Comparison of ENCODE assay signal across 8 mouse cellular contexts in the genomic region with DNA sequence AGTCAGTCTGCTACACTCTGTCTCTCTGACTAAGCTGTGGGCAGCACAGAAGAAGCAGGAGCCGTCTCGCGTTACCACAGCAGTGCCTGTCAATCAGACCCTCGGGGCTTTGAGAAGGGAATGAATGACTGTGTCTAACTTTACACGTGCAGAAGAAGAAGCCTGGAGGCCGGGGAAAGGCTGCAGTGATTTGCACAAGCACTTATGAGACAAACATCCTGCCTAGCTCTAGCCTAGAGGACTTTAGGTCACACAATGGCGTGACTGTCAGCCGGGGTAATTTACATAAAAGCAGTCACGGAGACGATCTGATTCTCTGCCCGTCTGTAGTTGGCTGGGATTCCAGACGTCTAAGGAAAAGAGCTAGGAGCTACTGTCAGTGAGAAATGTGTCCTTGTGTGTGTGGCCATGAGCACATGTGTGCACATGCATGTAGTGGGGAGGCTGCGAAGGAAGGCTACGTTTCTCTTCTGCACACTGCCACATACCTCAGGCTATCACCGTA.
DNase-seq lines count a peak whose midpoint lies in the region; TF ChIP-seq lines count a peak whose summit lies in the region.

No protein-coding gene starts in this region.

- no peak for TF ChIP-seq POLR2A in cerebellum, adult 2 months (IDR thresholded peaks at IDR 0.05; ENCODE audit: borderline replicate concordance, insufficient read depth, low read length)

- peak; percentile 8 for DNase-seq in cerebellum, postnatal 14 days
- DNase-seq in cerebellum, adult 2 months = no peak
- peak; percentile 84 for DNase-seq in embryo, embryonic 11 days
- peak; percentile 11 to 12 for DNase-seq in heart, postnatal 10 days
- peak; percentile 68 for DNase-seq in midbrain, embryonic 10.5 days (ENCODE audit: low spot score)
- DNase-seq in natural killer cell, adult 2 months (ENCODE audit: low spot score in 2 of 2) = no peak
- no peak for DNase-seq in spleen, postnatal 10 days (ENCODE audit: low spot score in 2 of 2)
- no peak for DNase-seq in thymus, postnatal 36 days

- H3K27me3 ChIP-seq in cerebellum, adult 2 months (ENCODE audit: control insufficient read depth, insufficient read depth, low read length) = no peaks in the 10 kb centered on the region; the same call in 1 of the 2 replicates
- H3K27me3 ChIP-seq in midbrain, embryonic 10.5 days (ENCODE audit: low read depth, poor library complexity, severe bottlenecking) = peaks cover 14% of the 10 kb centered on the region; the same call in 1 of the 2 replicates

- no peaks in the 10 kb centered on the region for H3K4me1 ChIP-seq in cerebellum, adult 2 months (ENCODE audit: control insufficient read depth, insufficient read depth, low read length)
- peaks cover 60% of the 10 kb centered on the region for H3K4me1 ChIP-seq in midbrain, embryonic 10.5 days

- WGBS in cerebellum, adult 2 months = 25% methylated on average over 15 of the region's 15 CpGs
- 17% methylated on average over 15 of the region's 15 CpGs for WGBS in midbrain, embryonic 10.5 days

- 0 out of 2 replicates have a peak, but pooled peaks cover under 1% of the 10 kb centered on the region for H3K9me3 ChIP-seq in midbrain, embryonic 10.5 days (replicated peaks)

- intact Hi-C loops in heart, postnatal 10 days (cut with DNase I) = no loop called here

- no peak overlapping the region for H3K4me3 ChIP-seq in cerebellum, adult 2 months (replicated peaks; ENCODE audit: insufficient read depth, low read depth, low read length)
- H3K4me3 ChIP-seq in midbrain, embryonic 10.5 days = peak overlapping the region; percentile 40

- H3K27ac ChIP-seq in cerebellum, adult 2 months (ENCODE audit: insufficient read depth, low read length) = no peak overlapping the region
- H3K27ac ChIP-seq in midbrain, embryonic 10.5 days (replicated peaks) = peak overlapping the region; percentile 60

- no peak for TF ChIP-seq CTCF in cerebellum, adult 2 months (IDR thresholded peaks at IDR 0.05; ENCODE audit: borderline replicate concordance, insufficient read depth, low read depth, low read length)

- H3K36me3 ChIP-seq in midbrain, embryonic 10.5 days = no peaks in the 10 kb centered on the region

Comparison
In these comparisons a context has a peak if more than half of its experiments do, and no peak if none do; other contexts are left out.
1. DNase-seq: peak in cerebellum, postnatal 14 days (2 of 2), embryo, embryonic 11 days (single experiment), heart, postnatal 10 days (2 of 2) and midbrain, embryonic 10.5 days (single experiment); none in cerebellum, adult 2 months (0 of 2), natural killer cell, adult 2 months (0 of 2), spleen, postnatal 10 days (0 of 2) and thymus, postnatal 36 days (0 of 2).